Mouse (Mus musculus) lung, postnatal 0 days (tissue): ENCODE data around the gene Gm525.

Experiments used
- CTCF ChIP-seq: IDR thresholded peaks from 2 replicates; pipeline ENCODE4 v1.5.1; 2016; ENCODE audit warnings: antibody characterized with exemption, mild to moderate bottlenecking
- EP300 ChIP-seq: IDR thresholded peaks from 2 replicates; pipeline ENCODE4 v1.6.1; 2016; ENCODE audit warnings: antibody characterized with exemption, mild to moderate bottlenecking, control low read depth

- TF ChIP-seq EP300 (no peak), CTCF (no peak)
Observed at GRCm38 (mm10) chr11:89071522-89071921, 2.1 kb upstream of the Gm525 start.
